Mouse (Mus musculus): Measurements from ENCODE around the gene Lmntd1. TPM values are rescaled to one million over a fixed set of nuclear protein-coding genes. Genes with fewer than 3 reads are reported as not detected.
A peak's percentile ranks its signal among the peaks of the same experiment; 100 is the strongest.

Lmntd1 gene
- polyA plus RNA-seq (2015; fragmentation: Nextera tagmentation; extraction: Ambion mirVana) = 0.91 and 1.2 TPM in 2 replicates

GRCm38 (mm10) chr6:145614219-145614618, at the start of gene Lmntd1:
Gene Lmntd1, minus strand, starts transcription at chr6:145614319.
- no peak for ATAC-seq (ENCODE audit: insufficient number of reproducible peaks, low FRiP score, low TSS enrichment, low read depth)
- WGBS = 84% methylated on average over 7 of the region's 7 CpGs
- H3K27me3 ChIP-seq = no peaks in the 10 kb centered on the region
- H3K36me3 ChIP-seq = no peaks in the 10 kb centered on the region
- H3K4me2 ChIP-seq (replicated peaks) = no peak within 1 kb of the TSS
- no peaks in the 10 kb centered on the region for H3K9me3 ChIP-seq (replicated peaks)
- no peak within 1 kb of the TSS for H3K9ac ChIP-seq
- no peak within 1 kb of the TSS for H3K4me3 ChIP-seq (replicated peaks)
- no peak within 1 kb of the TSS for H3K27ac ChIP-seq (replicated peaks)
- no peaks in the 10 kb centered on the region for H3K4me1 ChIP-seq

GRCm38 (mm10) chr6:145660943-145661342, 46.8 kb upstream of the Lmntd1 start:
- no peak overlapping the region for H3K4me2 ChIP-seq (replicated peaks)
- no peak for ATAC-seq (ENCODE audit: insufficient number of reproducible peaks, low FRiP score, low TSS enrichment, low read depth)
- H3K4me3 ChIP-seq (replicated peaks) = no peak overlapping the region
- WGBS = 72% methylated on average over 11 of the region's 11 CpGs
- H3K9ac ChIP-seq = no peak overlapping the region
- no peaks in the 10 kb centered on the region for H3K27me3 ChIP-seq
- H3K27ac ChIP-seq (replicated peaks) = no peak overlapping the region
- 0 out of 2 replicates have a peak, but pooled peaks cover 4% of the 10 kb centered on the region for H3K4me1 ChIP-seq
- H3K9me3 ChIP-seq (replicated peaks) = no peaks in the 10 kb centered on the region; the same call in 1 of the 2 replicates
- H3K36me3 ChIP-seq = no peaks in the 10 kb centered on the region

- 66% methylated on average over 6 of the region's 6 CpGs for WGBS
- ATAC-seq (ENCODE audit: insufficient number of reproducible peaks, low FRiP score, low TSS enrichment, low read depth) = no peak
Observed at GRCm38 (mm10) chr6:145659116-145659515, 45.0 kb upstream of the Lmntd1 start.

GRCm38 (mm10) chr6:145656740-145657591, 42.8 kb upstream of the Lmntd1 start:
- ATAC-seq (ENCODE audit: insufficient number of reproducible peaks, low FRiP score, low TSS enrichment, low read depth) = no peak
- no peaks in the 10 kb centered on the region for H3K36me3 ChIP-seq
- WGBS = 83% methylated on average over 15 of the region's 15 CpGs
- H3K4me1 ChIP-seq = no peaks in the 10 kb centered on the region
- H3K9ac ChIP-seq = no peak overlapping the region
- no peaks in the 10 kb centered on the region for H3K27me3 ChIP-seq
- no peak overlapping the region for H3K4me2 ChIP-seq (replicated peaks)
- no peak overlapping the region for H3K4me3 ChIP-seq (replicated peaks)
- no peaks in the 10 kb centered on the region for H3K9me3 ChIP-seq (replicated peaks)
- H3K27ac ChIP-seq (replicated peaks) = no peak overlapping the region

More at GRCm38 (mm10) chr6:145659116-145659515, 45.0 kb upstream of the Lmntd1 start:
- Histone ChIP-seq H3K36me3 (no peaks in the 10 kb centered on the region), H3K4me2 (replicated peaks) (no peak overlapping the region), H3K9me3 (replicated peaks) (no peaks in the 10 kb centered on the region), H3K27me3 (no peaks in the 10 kb centered on the region), H3K4me1 (0 out of 2 replicates have a peak, but pooled peaks cover 2% of the 10 kb centered on the region), H3K27ac (replicated peaks) (no peak overlapping the region), H3K4me3 (replicated peaks) (no peak overlapping the region), H3K9ac (no peak overlapping the region)

- 95% methylated on average over 1 of the region's 1 CpGs for WGBS
- H3K27me3 ChIP-seq = no peaks in the 10 kb centered on the region
- no peak overlapping the region for H3K4me3 ChIP-seq (replicated peaks)
- H3K4me2 ChIP-seq (replicated peaks) = no peak overlapping the region
- ATAC-seq (ENCODE audit: insufficient number of reproducible peaks, low FRiP score, low TSS enrichment, low read depth) = no peak
- H3K4me1 ChIP-seq = no peaks in the 10 kb centered on the region
- H3K27ac ChIP-seq (replicated peaks) = no peak overlapping the region
- H3K36me3 ChIP-seq = no peaks in the 10 kb centered on the region
- no peak overlapping the region for H3K9ac ChIP-seq
- no peaks in the 10 kb centered on the region for H3K9me3 ChIP-seq (replicated peaks)
Observed at GRCm38 (mm10) chr6:145655678-145656077, 41.6 kb upstream of the Lmntd1 start.

GRCm38 (mm10) chr6:145654062-145654836, 40.1 kb upstream of the Lmntd1 start:
- H3K27me3 ChIP-seq = no peaks in the 10 kb centered on the region
- no peak overlapping the region for H3K27ac ChIP-seq (replicated peaks)
- 67% methylated on average over 8 of the region's 8 CpGs for WGBS
- ATAC-seq (ENCODE audit: insufficient number of reproducible peaks, low FRiP score, low TSS enrichment, low read depth) = no peak
- H3K9ac ChIP-seq = no peak overlapping the region
- H3K4me2 ChIP-seq (replicated peaks) = no peak overlapping the region
- no peak overlapping the region for H3K4me3 ChIP-seq (replicated peaks)
- H3K4me1 ChIP-seq = no peaks in the 10 kb centered on the region
- no peaks in the 10 kb centered on the region for H3K36me3 ChIP-seq
- no peaks in the 10 kb centered on the region for H3K9me3 ChIP-seq (replicated peaks)

- H3K9ac ChIP-seq = no peak overlapping the region
- H3K27me3 ChIP-seq = no peaks in the 10 kb centered on the region
- no peaks in the 10 kb centered on the region for H3K36me3 ChIP-seq
- no peaks in the 10 kb centered on the region for H3K4me1 ChIP-seq
- H3K27ac ChIP-seq (replicated peaks) = no peak overlapping the region
- H3K4me2 ChIP-seq (replicated peaks) = no peak overlapping the region
- H3K4me3 ChIP-seq (replicated peaks) = no peak overlapping the region
- WGBS = 69% methylated on average over 5 of the region's 5 CpGs
- no peaks in the 10 kb centered on the region for H3K9me3 ChIP-seq (replicated peaks)
- ATAC-seq (ENCODE audit: insufficient number of reproducible peaks, low FRiP score, low TSS enrichment, low read depth) = no peak
Observed at GRCm38 (mm10) chr6:145653626-145654025, 39.5 kb upstream of the Lmntd1 start.

GRCm38 (mm10) chr6:145652986-145653385, 38.9 kb upstream of the Lmntd1 start:
- 72% methylated on average over 5 of the region's 5 CpGs for WGBS

GRCm38 (mm10) chr6:145651976-145652375, 37.9 kb upstream of the Lmntd1 start:
- Histone ChIP-seq H3K27ac (replicated peaks) (no peak overlapping the region), H3K27me3 (no peaks in the 10 kb centered on the region), H3K36me3 (no peaks in the 10 kb centered on the region), H3K4me3 (replicated peaks) (no peak overlapping the region), H3K9ac (no peak overlapping the region), H3K9me3 (replicated peaks) (no peaks in the 10 kb centered on the region), H3K4me2 (replicated peaks) (no peak overlapping the region), H3K4me1 (no peaks in the 10 kb centered on the region)
- ATAC-seq (ENCODE audit: insufficient number of reproducible peaks, low FRiP score, low TSS enrichment, low read depth) = no peak
- WGBS = 80% methylated on average over 2 of the region's 2 CpGs

More at GRCm38 (mm10) chr6:145652986-145653385, 38.9 kb upstream of the Lmntd1 start:
- Histone ChIP-seq H3K4me1 (no peaks in the 10 kb centered on the region), H3K9ac (no peak overlapping the region), H3K9me3 (replicated peaks) (no peaks in the 10 kb centered on the region), H3K27ac (replicated peaks) (no peak overlapping the region), H3K27me3 (no peaks in the 10 kb centered on the region), H3K4me3 (replicated peaks) (no peak overlapping the region), H3K36me3 (no peaks in the 10 kb centered on the region), H3K4me2 (replicated peaks) (no peak overlapping the region)
- ATAC-seq (ENCODE audit: insufficient number of reproducible peaks, low FRiP score, low TSS enrichment, low read depth) = no peak

- Histone ChIP-seq H3K9me3 (replicated peaks) (no peaks in the 10 kb centered on the region), H3K27ac (replicated peaks) (peak overlapping the region; percentile 68), H3K36me3 (no peaks in the 10 kb centered on the region), H3K4me2 (replicated peaks) (no peak overlapping the region), H3K4me3 (replicated peaks) (no peak overlapping the region), H3K27me3 (no peaks in the 10 kb centered on the region), H3K9ac (no peak overlapping the region), H3K4me1 (no peaks in the 10 kb centered on the region)
- WGBS = 40% methylated on average over 4 of the region's 4 CpGs
- ATAC-seq (ENCODE audit: insufficient number of reproducible peaks, low FRiP score, low TSS enrichment, low read depth) = no peak
Observed at GRCm38 (mm10) chr6:145640971-145641506, 26.9 kb upstream of the Lmntd1 start.

- H3K4me1 ChIP-seq = no peaks in the 10 kb centered on the region
- 69% methylated on average over 6 of the region's 6 CpGs for WGBS
- H3K4me3 ChIP-seq (replicated peaks) = no peak overlapping the region
- no peaks in the 10 kb centered on the region for H3K27me3 ChIP-seq
- no peak overlapping the region for H3K4me2 ChIP-seq (replicated peaks)
- no peak overlapping the region for H3K27ac ChIP-seq (replicated peaks)
- no peak overlapping the region for H3K9ac ChIP-seq
- H3K36me3 ChIP-seq = no peaks in the 10 kb centered on the region
- no peak for ATAC-seq (ENCODE audit: insufficient number of reproducible peaks, low FRiP score, low TSS enrichment, low read depth)
- no peaks in the 10 kb centered on the region for H3K9me3 ChIP-seq (replicated peaks)
Observed at GRCm38 (mm10) chr6:145638248-145638647, 24.1 kb upstream of the Lmntd1 start.

All from embryonic facial prominence, embryonic 15.5 days (tissue).